Mouse (Mus musculus) MEL (cell line): ENCODE data around the gene Syt17. TPM values are rescaled to one million over a fixed set of nuclear protein-coding genes. Genes with fewer than 3 reads are reported as not detected.

Experiments used
- DNase-seq: peaks from one replicate; pipeline ENCODE4 v3.0.0; 2011; ENCODE audit warnings: low read depth, low spot score
- H3K27ac ChIP-seq: 2 replicates; pipeline ENCODE4 v1.5.1; 2012; ENCODE audit warnings: low read depth, mild to moderate bottlenecking, control low read depth, low read length, moderate library complexity; ENCODE audit not compliant: control insufficient read depth
- H3K27me3 ChIP-seq, 2 experiments: fragments of 150-350 bp in 1 of 2; sonication (generic) in 1 of 2; 2 replicates each; pipeline ENCODE4 v1.6.1; 2012; ENCODE audit warnings: low read length in 2 of 2, mild to moderate bottlenecking in 2 of 2, improper control_type of control experiment in 1 of 2, moderate library complexity in 1 of 2; ENCODE audit not compliant: insufficient read depth in 2 of 2, control insufficient read depth in 1 of 2
- H3K36me3 ChIP-seq, 2 experiments: 2 replicates each; pipeline ENCODE4 v1.6.1; 2012 to 2014; ENCODE audit warnings: low read length in 2 of 2, improper control_type of control experiment in 1 of 2, inconsistent platforms in 1 of 2, mild to moderate bottlenecking in 1 of 2; ENCODE audit not compliant: insufficient read depth in 2 of 2, control insufficient read depth in 1 of 2
- H3K4me1 ChIP-seq, 2 experiments: fragments of 150-350 bp in 1 of 2; sonication (generic) in 1 of 2; 2 replicates each; pipeline ENCODE4 v1.6.1; 2012; ENCODE audit warnings: low read length in 2 of 2, improper control_type of control experiment in 1 of 2, mild to moderate bottlenecking in 1 of 2; ENCODE audit not compliant: insufficient read depth in 2 of 2, control insufficient read depth in 1 of 2
- H3K4me3 ChIP-seq, 2 experiments: fragments of 150-350 bp in 1 of 2; sonication (generic) in 1 of 2; 2 replicates each; pipeline ENCODE4 v1.5.1; 2012; ENCODE audit warnings: low read depth in 2 of 2, low read length in 2 of 2, mild to moderate bottlenecking in 2 of 2, moderate library complexity in 2 of 2, control low read depth in 1 of 2, improper control_type of control experiment in 1 of 2; ENCODE audit not compliant: control insufficient read depth in 1 of 2, insufficient read depth in 1 of 2
- H3K79me2 ChIP-seq: 2 replicates; pipeline ENCODE4 v1.6.1; 2012; ENCODE audit warnings: mild to moderate bottlenecking, low read length, moderate library complexity; ENCODE audit not compliant: control insufficient read depth, poor library complexity, insufficient read depth
- H3K9ac ChIP-seq: 2 replicates; pipeline ENCODE4 v1.6.1; 2012; ENCODE audit warnings: low read depth, mild to moderate bottlenecking, control low read depth, low read length, moderate library complexity; ENCODE audit not compliant: control insufficient read depth, poor library complexity, severe bottlenecking
- H3K9me3 ChIP-seq: fragments of 150-350 bp; sonication (generic); replicated peaks from 2 replicates; pipeline ENCODE4 v1.6.1; 2012; ENCODE audit warnings: mild to moderate bottlenecking, low read length, improper control_type of control experiment, moderate library complexity; ENCODE audit not compliant: insufficient read depth
- CHD2 ChIP-seq: IDR thresholded peaks from 2 replicates; pipeline ENCODE4 v1.6.1; 2011; ENCODE audit warnings: low read length, improper control_type of control experiment
- E2F4 ChIP-seq: IDR thresholded peaks from 2 replicates; pipeline ENCODE4 v1.6.1; 2011; ENCODE audit warnings: low read depth, low read length, improper control_type of control experiment, borderline replicate concordance
- ELF1 ChIP-seq: IDR thresholded peaks from 2 replicates; pipeline ENCODE4 v1.6.1; 2014; ENCODE audit warnings: low read depth, mild to moderate bottlenecking, inconsistent platforms, low read length, improper control_type of control experiment, moderate library complexity
- JUND ChIP-seq: IDR thresholded peaks from 2 replicates; pipeline ENCODE4 v1.6.1; 2011; ENCODE audit warnings: low read depth, mild to moderate bottlenecking, improper control_type of control experiment, low read length
- KAT2A ChIP-seq: conservative IDR thresholded peaks from 2 replicates; pipeline ENCODE4 v1.6.1; 2012; ENCODE audit warnings: low read depth, low read length, improper control_type of control experiment, inconsistent platforms
- MAZ ChIP-seq: IDR thresholded peaks from 2 replicates; pipeline ENCODE4 v1.6.1; 2012; ENCODE audit warnings: low read depth, mild to moderate bottlenecking, inconsistent platforms, low read length, improper control_type of control experiment
- MXI1 ChIP-seq: IDR thresholded peaks from 2 replicates; pipeline ENCODE4 v1.6.1; 2011; ENCODE audit warnings: mild to moderate bottlenecking, low read depth, low read length, improper control_type of control experiment
- MYC ChIP-seq: IDR thresholded peaks from 2 replicates; pipeline ENCODE4 v1.6.1; 2011; ENCODE audit warnings: low read depth, mild to moderate bottlenecking, low read length, improper control_type of control experiment, moderate library complexity
- NRF1 ChIP-seq: IDR thresholded peaks from 2 replicates; pipeline ENCODE4 v1.6.1; 2014; ENCODE audit warnings: low read depth, mild to moderate bottlenecking, inconsistent platforms, low read length, improper control_type of control experiment, moderate library complexity; ENCODE audit not compliant: poor library complexity, insufficient read depth, severe bottlenecking
- RAD21 ChIP-seq: IDR thresholded peaks from 2 replicates; pipeline ENCODE4 v1.6.1; 2011; ENCODE audit warnings: mild to moderate bottlenecking, low read depth, low read length, improper control_type of control experiment
- SMC3 ChIP-seq: IDR thresholded peaks from 2 replicates; pipeline ENCODE4 v1.6.1; 2011; ENCODE audit warnings: low read depth, low read length, improper control_type of control experiment
- TAL1 ChIP-seq: IDR thresholded peaks from 2 replicates; pipeline ENCODE4 v1.6.1; 2012; ENCODE audit warnings: mild to moderate bottlenecking, inconsistent platforms, low read length, moderate library complexity, mixed read lengths
- TCF12 ChIP-seq: IDR thresholded peaks from 2 replicates; pipeline ENCODE4 v1.6.1; 2014; ENCODE audit warnings: low read depth, mild to moderate bottlenecking, inconsistent platforms, low read length, improper control_type of control experiment, moderate library complexity
- UBTF ChIP-seq: IDR thresholded peaks from 2 replicates; pipeline ENCODE4 v1.6.1; 2012; ENCODE audit warnings: low read depth, mild to moderate bottlenecking, inconsistent platforms, low read length, improper control_type of control experiment, moderate library complexity, borderline replicate concordance; ENCODE audit not compliant: insufficient read depth
- USF2 ChIP-seq, 2 experiments: IDR thresholded peaks; 2 replicates each; pipeline ENCODE4 v1.6.1; 2011 to 2012; ENCODE audit warnings: improper control_type of control experiment in 2 of 2, low read length in 2 of 2, borderline replicate concordance in 1 of 2, inconsistent platforms in 1 of 2, low read depth in 1 of 2, mild to moderate bottlenecking in 1 of 2; ENCODE audit not compliant: insufficient read depth in 1 of 2
- ZC3H11A ChIP-seq: IDR thresholded peaks from 2 replicates; pipeline ENCODE4 v1.6.1; 2012; ENCODE audit warnings: low read depth, mild to moderate bottlenecking, inconsistent platforms, low read length, improper control_type of control experiment
- ZNF384 ChIP-seq: IDR thresholded peaks from 2 replicates; pipeline ENCODE4 v1.6.1; 2012; ENCODE audit warnings: low read depth, mild to moderate bottlenecking, inconsistent platforms, low read length, improper control_type of control experiment
- polyA plus RNA-seq, 2 experiments: library from polyadenylated mRNA; stranded (reverse) in 1 of 2; unstranded in 1 of 2; fragments of >175 nt in 1 of 2; fragments of >200 nt in 1 of 2; gene quantifications; 2 replicates each; pipeline versions ENCODE4 v1.2.1 to v1.2.4; 2012; ENCODE audit warnings: low replicate concordance in 2 of 2, low read depth in 1 of 2; ENCODE audit not compliant: insufficient read length in 2 of 2, insufficient read depth in 1 of 2, missing spikeins in 1 of 2
- total RNA-seq: library from RNA; depleted of rRNA; stranded (reverse); fragments of 300-350 nt; gene quantifications from 2 replicates; pipeline ENCODE4 v1.2.3, GENCODE M21; 2012

Syt17 gene
- total and polyA plus RNA-seq, 3 experiments = not detected

DNA sequence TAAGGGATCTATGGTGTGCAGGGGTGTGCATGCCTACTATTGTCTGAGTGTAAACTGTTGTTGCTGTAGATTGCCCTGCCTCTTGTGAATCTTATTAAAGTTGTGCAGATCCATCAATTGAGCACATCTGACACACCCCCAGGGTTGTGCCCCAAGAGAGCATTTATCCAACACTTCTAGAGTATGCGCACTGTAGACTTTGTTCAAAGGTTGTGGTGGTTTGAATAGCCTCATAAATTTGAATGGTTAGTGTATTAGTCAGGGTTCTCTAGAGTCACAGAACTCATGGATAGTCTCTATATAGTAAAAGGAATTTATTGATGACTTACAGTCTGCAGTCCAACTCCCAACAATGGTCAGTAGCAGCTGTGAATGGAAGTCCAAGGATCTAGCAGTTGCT is 24.9 kb upstream of the Syt17 start:
- Histone ChIP-seq H3K79me2 (no peaks in the 10 kb centered on the region), H3K4me3 (no peak overlapping the region), H3K9me3 (no peaks in the 10 kb centered on the region), H3K27ac (no peak overlapping the region), H3K27me3 (no peaks in the 10 kb centered on the region), H3K4me1 (no peaks in the 10 kb centered on the region), H3K9ac (no peak overlapping the region), H3K36me3 (no peaks in the 10 kb centered on the region)
- DNase-seq = no peak
- TF ChIP-seq JUND (no peak), TAL1 (no peak), E2F4 (no peak), MYC (no peak), ELF1 (no peak), NRF1 (no peak), UBTF (no peak), SMC3 (no peak)

DNA sequence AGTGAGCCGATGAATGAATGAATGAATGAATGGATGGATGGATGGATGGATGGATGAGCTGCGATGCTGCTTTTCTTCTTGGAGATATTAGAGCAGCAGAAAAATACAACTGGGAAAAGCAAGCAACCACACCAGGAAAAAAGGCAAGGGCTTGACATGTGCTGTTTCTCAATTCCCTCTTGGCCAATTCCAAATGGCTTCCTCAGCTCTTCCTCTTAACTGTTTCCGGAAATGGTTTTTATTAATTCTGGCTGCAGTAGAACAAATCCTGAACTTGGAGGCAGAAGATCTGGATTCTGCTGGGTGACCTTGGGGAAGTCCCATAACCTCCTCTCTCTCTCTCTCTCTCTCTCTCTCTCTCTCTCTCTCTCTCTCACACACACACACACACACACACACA is 20.0 kb upstream of the Syt17 start:
- DNase-seq = no peak
- TF ChIP-seq ZC3H11A (no peak), MYC (no peak), ZNF384 (no peak), USF2 (IDR thresholded peaks at IDR 0.05; ENCODE audit: borderline replicate concordance in 1 of 2, insufficient read depth in 1 of 2, low read depth in 1 of 2, low read length in 2 of 2) (no peak), CHD2 (no peak), TCF12 (no peak), MXI1 (no peak), MAZ (no peak), RAD21 (no peak), UBTF (no peak), TAL1 (no peak), KAT2A (no peak)
- Histone ChIP-seq H3K4me1 (no peaks in the 10 kb centered on the region), H3K27me3 (no peaks in the 10 kb centered on the region), H3K36me3 (no peaks in the 10 kb centered on the region), H3K79me2 (no peaks in the 10 kb centered on the region), H3K27ac (no peak overlapping the region), H3K9me3 (no peaks in the 10 kb centered on the region), H3K9ac (no peak overlapping the region), H3K4me3 (no peak overlapping the region)
